Mouse (Mus musculus): ENCODE results near the gene Katna1. TPM values are rescaled to one million over a fixed set of nuclear protein-coding genes. Genes with fewer than 3 reads are reported as not detected.
"Not testable (repeated sequence)": the region's sequence is repeated elsewhere in the genome, so short reads cannot be mapped to it uniquely, and the experiment has no call there.

Katna1 gene
- total RNA-seq, 2 experiments from 2014 or later, result 11.2 to 14.0 TPM

DNA sequence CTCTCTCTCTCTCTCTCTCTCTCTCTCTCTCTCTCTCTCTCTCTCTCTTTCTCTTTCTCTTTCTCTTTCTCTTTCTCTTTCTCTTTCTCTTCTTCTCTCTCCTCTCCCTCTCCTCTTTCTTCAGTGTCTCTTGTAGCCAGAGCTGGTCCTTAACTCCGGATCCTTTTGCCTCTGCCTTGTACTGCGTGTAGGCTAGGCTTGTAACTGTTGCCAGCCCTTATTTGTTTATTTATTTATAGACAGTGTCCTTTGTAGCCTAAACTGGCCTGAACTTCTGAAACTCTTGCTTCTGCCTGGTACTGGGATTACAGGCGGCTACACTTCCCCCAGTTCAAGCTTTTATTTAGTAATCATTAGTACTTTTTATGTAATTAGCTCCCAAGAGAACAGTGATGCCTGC lies 1.2 kb downstream of the Katna1 start:
- H3K27ac ChIP-seq, result no peak overlapping the region
- intact Hi-C loops (cut with DNase I), result no loop called here

DNA sequence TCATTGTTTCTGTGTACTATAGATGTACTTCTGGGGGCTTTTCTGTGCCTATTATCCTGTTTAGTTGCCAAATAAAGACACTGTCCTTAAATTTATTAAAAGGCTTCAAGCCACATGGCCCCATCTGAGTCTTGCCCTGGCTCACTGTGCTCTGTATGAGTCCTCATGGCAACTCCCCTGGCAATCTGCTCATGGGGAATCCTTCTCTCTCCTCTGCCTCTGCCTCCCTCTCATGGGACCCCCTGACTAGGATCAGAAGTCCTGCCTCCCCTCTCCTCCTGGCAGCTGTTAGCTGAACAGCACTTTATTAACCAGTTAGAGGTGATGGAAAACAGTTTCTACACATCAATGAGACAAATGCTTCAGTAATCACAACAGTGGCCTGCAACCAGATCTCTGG lies 5.8 kb downstream of the Katna1 start:
- no peak for DNase-seq
- H3K4me3 ChIP-seq, result no peak overlapping the region
- TF ChIP-seq CTCF (IDR thresholded peaks at IDR 0.05), result no peak
- no peak overlapping the region for H3K27ac ChIP-seq
- intact Hi-C loops (cut with DNase I), result no loop called here

More for the DNA sequence above, 1.2 kb downstream of the Katna1 start:
- peak overlapping the region; percentile 32 for H3K4me3 ChIP-seq
- DNase-seq, result no peak
- no peak for TF ChIP-seq CTCF (IDR thresholded peaks at IDR 0.05)

DNA sequence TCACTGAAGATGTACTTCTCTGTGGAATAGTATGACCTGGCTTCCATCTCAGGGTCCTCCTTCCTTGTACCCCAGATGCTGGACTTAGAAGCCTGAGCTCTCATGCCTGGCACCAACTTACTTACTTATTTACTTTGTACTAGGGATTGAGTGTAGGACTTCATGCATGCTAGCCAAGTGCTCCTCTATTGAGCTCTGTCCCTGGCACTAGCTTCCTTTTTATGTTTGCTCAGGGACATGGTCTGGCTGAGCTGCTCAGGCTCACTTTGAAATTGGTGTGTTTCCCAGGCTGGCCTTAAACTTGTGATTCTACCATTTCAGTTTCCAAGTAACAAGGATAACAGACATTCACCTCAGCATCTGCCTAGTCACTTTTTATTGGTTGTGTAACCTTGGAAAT lies 11.3 kb downstream of the Katna1 start:
- H3K4me3 ChIP-seq, result no peak overlapping the region
- peak overlapping the region; percentile 48 for H3K27ac ChIP-seq
- no peak for TF ChIP-seq CTCF (IDR thresholded peaks at IDR 0.05)
- intact Hi-C loops (cut with DNase I), result no loop called here
- no peak for DNase-seq

DNA sequence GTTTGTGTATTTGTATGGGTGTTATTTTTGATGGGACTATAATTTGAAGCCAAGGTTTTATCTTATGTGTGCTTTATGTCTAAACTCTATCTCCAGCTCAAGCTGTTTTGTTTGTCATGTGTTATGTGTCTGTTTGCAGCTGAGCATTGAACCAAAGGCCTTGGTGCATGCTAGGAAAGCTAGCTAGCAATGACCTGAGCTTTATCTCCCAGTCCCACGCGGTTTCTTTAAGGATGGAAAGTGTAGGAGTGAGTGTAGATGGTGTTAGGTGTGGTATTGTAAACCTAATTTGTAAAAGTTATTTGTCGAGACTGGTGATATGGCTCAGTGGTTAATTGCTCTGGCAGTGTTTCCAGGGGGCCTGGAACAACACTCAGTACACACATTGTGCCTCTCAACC lies 12.1 kb downstream of the Katna1 start:
- intact Hi-C loops (cut with DNase I), result no loop called here
- peak overlapping the region; percentile 48; the same call in 1 of the 2 replicates for H3K27ac ChIP-seq
- no peak for DNase-seq
- H3K4me3 ChIP-seq, result no peak overlapping the region
- TF ChIP-seq CTCF (IDR thresholded peaks at IDR 0.05), result no peak

DNA sequence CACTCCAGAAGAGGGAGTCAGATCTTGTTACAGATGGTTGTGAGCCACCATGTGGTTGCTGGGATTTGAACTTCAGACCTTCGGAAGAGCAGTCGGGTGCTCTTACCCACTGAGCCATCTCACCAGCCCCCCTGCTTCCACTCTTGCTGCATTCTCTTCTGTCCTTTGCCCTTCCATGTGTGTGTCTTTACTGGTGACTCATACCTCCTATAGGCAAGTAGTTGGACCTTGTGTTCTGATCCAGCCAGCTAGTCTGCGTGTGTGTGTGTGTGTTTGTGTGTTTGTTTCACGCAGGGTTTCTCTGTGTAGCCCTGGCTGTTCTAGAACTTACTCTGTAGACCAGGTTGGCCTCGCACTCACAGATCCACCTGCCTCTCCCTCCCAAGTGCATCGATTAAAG lies 19.7 kb downstream of the Katna1 start:
- DNase-seq; H3K4me3 ChIP-seq; intact Hi-C loops (cut with DNase I); H3K27ac ChIP-seq: not testable (repeated sequence)

DNA sequence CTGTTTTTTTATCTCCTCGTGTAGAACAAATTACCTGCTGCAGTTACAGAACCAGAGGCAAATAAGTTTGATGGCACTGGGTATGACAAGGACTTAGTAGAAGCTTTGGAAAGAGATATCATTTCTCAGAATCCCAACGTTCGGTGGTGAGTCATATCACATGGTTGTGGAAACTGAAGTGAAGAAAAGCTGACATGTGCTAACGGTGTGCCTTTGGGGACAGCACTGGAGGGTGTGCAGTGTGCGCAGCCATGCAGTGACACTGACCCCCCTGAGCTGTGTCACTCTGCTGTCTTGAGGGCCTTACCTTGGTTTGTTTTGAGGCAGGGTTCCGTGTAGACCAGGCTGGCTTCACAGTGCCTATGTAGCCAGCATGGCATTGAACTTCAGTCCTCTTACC lies 23.0 kb downstream of the Katna1 start:
- intact Hi-C loops (cut with DNase I), result no loop called here
- no peak for DNase-seq
- no peak for TF ChIP-seq CTCF (IDR thresholded peaks at IDR 0.05)
- Histone ChIP-seq H3K4me3 (no peak overlapping the region), H3K27ac (no peak overlapping the region)

DNA sequence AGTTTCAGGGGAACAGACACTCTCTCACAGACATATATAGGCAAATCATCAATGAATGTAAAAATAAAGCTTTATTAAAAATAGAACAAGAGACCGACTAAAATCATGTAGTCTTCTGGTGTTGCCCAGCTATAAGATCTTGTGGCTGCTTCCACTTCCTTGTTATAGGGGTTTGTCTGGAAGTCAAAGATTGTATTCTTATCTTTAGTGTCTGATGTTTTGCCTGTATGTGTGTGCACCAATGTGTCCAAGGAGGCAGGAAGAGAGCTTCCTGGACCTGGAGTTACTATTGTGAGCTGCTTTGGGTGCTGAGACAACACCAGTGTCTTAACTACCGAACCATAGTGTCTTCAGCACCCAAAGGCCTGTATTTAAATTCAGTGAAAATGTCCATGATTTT lies 31.7 kb downstream of the Katna1 start:
- H3K4me3 ChIP-seq, result no peak overlapping the region
- no peak overlapping the region for H3K27ac ChIP-seq
- intact Hi-C loops (cut with DNase I), result no loop called here
- DNase-seq, result no peak
- TF ChIP-seq CTCF (IDR thresholded peaks at IDR 0.05), result no peak

DNA sequence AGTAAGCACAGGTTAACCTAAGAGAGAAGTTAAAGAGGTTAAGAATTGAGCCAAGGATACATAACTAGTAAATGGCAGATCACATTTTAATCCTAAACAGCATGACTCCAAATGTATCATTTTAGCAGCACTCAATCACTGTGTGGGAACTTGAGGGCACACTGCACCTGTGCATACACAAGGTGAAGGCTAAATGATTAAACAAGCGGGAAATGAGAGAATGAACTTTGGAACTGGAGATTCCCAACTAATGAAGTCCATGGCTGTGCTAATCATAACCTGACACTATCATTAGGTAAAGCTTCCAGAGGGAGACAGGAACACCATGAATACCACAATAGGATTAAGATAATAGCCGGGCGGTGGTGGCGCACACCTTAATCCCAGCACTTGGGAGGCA lies 46.5 kb downstream of the Katna1 start:
- intact Hi-C loops (cut with DNase I), result no loop called here
- Histone ChIP-seq H3K27ac (no peak overlapping the region), H3K4me3 (no peak overlapping the region)
- DNase-seq, result no peak
- no peak for TF ChIP-seq CTCF (IDR thresholded peaks at IDR 0.05)

DNA sequence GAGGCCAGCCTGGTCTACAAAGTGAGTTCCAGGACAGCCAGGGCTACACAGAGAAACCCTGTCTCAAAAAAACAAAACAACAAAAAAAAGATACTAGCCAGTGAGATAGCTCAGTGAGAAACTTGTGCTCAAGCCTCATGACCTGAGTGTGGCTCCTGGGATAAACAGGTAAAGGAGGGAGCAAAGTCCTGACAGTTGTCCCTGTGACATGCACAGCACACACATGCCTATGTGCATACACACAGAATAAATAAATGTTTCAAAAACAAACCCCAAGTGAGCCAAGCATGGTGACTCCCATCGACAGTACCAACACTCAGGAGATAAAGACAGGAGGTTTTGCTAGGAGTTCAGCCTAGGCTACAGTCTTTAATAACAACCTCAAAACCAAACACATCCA lies 47.0 kb downstream of the Katna1 start:
- DNase-seq, result no peak
- no peak overlapping the region for H3K27ac ChIP-seq
- TF ChIP-seq CTCF (IDR thresholded peaks at IDR 0.05), result no peak
- intact Hi-C loops (cut with DNase I), result no loop called here
- H3K4me3 ChIP-seq, result no peak overlapping the region

DNA sequence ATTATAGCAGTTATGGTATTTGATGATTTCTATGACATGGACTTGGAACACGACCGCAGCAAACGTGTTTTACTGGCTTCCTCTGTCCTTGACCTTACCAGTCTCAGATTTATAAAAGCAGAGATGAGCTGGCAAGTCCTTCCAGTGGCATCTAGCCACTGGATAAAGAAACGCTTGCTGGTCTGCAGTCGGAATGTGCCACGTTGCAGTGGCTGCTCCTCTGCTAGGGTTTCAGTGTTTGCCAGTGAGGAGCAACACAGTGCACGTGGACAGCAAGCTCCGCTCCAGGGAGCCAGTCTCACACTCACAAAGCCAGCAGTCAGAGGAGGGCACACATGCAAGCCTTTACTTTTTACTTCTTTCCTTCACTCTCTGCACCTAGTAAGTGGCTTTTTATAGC lies 49.6 kb downstream of the Katna1 start:
- Histone ChIP-seq H3K27ac (peak overlapping the region; percentile 90), H3K4me3 (peak overlapping the region; percentile 41)
- peak; percentile 85 for DNase-seq
- intact Hi-C loops (cut with DNase I), result loop anchor here (5.0 kb wide), 1 partner anchor 93 kb away; the partner anchor contains the start of genes Lats1 and Pcmt1
- no peak for TF ChIP-seq CTCF (IDR thresholded peaks at IDR 0.05)

DNA sequence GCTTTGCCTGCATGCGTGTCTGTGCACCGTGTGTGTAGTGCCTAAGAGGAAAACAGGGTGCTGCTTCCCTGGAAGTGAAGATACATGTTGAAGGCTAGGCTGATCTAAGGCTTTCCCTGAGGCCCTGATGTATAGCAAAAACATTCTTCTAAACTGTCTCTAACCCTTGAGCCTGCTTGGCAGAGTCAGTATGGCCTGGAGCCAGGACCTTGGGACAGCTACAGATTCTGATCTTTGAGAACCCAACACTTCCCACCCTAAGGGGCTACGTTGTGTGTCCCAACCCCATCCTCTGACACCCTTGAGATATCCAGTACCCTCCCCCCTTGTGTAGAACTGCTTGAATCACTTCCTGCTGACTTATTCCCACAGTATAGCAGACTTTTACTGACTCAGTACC lies 52.6 kb downstream of the Katna1 start:
- intact Hi-C loops (cut with DNase I), result loop anchor here (5.0 kb wide), 1 partner anchor 96 kb away; the partner anchor contains the start of genes Lats1 and Pcmt1
- Histone ChIP-seq H3K27ac (peak overlapping the region; percentile 54), H3K4me3 (no peak overlapping the region)
- DNase-seq, result peak; percentile 30
- TF ChIP-seq CTCF (IDR thresholded peaks at IDR 0.05), result no peak

DNA sequence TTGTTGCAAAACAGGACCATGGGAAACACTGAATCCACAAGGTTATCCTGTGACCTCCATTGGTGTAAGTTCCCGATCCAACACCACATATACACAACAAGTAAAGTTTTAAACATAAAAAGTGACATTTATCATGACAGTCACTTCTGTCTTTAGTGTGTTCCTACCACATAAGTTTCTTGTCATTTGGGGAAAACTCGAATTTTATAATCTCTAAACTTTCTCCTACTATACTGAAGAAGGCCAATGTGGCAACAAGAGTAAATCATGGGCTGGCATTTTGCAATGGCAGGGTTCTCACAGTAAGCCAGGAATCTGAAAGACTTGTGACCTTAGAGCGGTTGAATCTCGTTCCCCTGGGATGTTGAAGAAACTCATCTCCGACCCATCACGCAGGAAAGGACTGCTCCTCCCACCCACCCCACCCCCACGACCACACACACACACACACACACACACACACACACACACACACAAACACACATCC lies 54.0 kb downstream of the Katna1 start:
- intact Hi-C loops (cut with DNase I), result loop anchor here (5.0 kb wide), 1 partner anchor 97 kb away; the partner anchor contains the start of genes Lats1 and Pcmt1
- H3K27ac ChIP-seq, result peak overlapping the region; percentile 97
- no peak for DNase-seq
- peak overlapping the region; percentile 96 for H3K4me3 ChIP-seq
- no peak for TF ChIP-seq CTCF (IDR thresholded peaks at IDR 0.05)

DNA sequence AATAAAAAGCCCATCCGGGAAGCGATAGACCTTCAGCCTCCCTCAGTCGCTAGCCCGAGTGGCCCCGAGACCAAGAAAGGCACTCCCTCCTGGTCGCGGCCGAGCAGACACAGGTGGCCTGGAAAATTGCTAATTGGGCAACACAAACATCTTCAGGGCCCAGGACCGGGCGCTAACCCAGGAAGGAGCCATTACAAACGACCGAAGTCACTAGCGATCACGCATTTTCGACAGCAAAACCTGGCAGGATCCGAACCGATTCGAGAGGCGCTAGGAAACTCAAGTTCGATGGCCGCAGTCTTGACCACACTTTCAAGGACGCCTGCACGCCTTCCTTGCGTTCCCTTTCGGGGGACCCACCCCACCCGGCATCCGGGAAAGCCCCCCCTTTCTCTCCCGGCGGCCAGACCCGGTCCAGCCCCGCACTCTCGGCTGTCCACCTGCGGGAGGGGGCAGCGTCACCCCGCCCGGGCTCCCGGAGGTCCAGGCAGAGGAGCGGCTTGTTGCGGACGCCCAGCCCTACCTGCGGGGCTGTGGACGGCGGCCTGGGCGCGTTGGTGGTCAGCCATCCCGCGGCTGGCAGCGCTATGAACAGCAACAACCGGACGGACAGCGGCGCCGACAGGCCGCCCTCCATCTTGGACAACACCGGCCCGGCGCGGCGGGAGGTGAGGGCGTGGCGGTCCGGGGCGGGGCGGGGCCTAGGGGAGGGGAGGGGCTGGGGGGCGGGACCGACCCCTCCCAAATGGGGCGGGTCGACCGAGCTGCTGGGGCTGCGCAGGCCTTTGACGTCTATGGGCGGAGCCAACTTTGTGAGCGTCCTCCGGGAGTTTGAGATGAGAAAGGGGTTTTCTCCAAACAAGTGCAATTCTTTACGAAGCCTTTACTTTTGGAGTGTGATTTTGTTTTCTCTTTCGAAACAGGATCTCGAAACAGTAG lies 54.7 kb downstream of the Katna1 start:
- peak overlapping the region; percentile 97 for H3K27ac ChIP-seq
- intact Hi-C loops (cut with DNase I), result loop anchor here (1.0 kb wide), 1 partner anchor 12 kb away; the partner anchor contains the start of genes Ginm1 and Ppil4
- peak overlapping the region; percentile 96 for H3K4me3 ChIP-seq
- TF ChIP-seq CTCF (IDR thresholded peaks at IDR 0.05), result no peak
- DNase-seq, result peak; percentile 94
